Comparison of ENCODE assay signal across 12 mouse cellular contexts in the genomic region with DNA sequence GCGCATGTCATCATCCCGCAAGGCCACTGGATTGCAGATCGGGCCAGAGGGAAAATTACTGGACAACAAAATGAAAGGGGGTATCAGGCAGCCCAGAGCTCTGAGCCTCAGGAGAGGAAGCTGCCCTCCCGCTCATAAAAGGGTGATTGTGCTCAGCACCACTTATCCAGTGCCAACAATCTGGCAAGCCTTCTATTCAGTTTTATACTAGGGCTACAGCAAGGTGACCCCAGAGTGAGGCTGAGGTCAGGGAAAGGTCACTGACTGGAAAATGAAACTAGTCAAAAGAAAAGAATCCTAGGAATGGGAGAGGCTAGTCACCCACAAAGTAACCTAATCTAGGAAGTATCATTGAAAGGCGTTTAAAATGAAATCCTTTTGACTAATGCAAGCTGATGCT.
A peak's percentile ranks its signal among the peaks of the same experiment; 100 is the strongest.
DNase-seq lines count a peak whose midpoint lies in the region; ATAC-seq and TF ChIP-seq lines count a peak whose summit lies in the region.
"Had no signal": no experiment of that assay in that cellular context is flagged by ENCODE, and none has a peak within 500 bp of the region (broad histone marks: within the 10 kb centered on the region; RNA-seq: fewer than 3 reads in every experiment).

No protein-coding gene starts in this region.

- no peak overlapping the region for H3K4me2 ChIP-seq in kidney, embryonic 16.5 days (replicated peaks; ENCODE audit: low read depth, low read length)
- H3K4me2 ChIP-seq: heart, embryonic 11.5 days; liver, embryonic 13.5 days had no signal

- intact Hi-C loops in gastrocnemius, adult 2 months (cut with DNase I), result no loop called here

- no peak overlapping the region for H3K27ac ChIP-seq in kidney, embryonic 16.5 days (ENCODE audit: low read length)
- no peak overlapping the region for H3K27ac ChIP-seq in gastrocnemius, adult 2 months
- H3K27ac ChIP-seq: liver, embryonic 13.5 days had no signal

- H3K9me3 ChIP-seq in kidney, embryonic 16.5 days (ENCODE audit: low read length), result no peaks in the 10 kb centered on the region
- H3K9me3 ChIP-seq: liver, embryonic 13.5 days had no signal

- peak; percentile 10 for DNase-seq in cerebellum, adult 9-11 months
- DNase-seq in cerebellum, adult 9-10 months, result no peak
- peak; percentile 37 to 43 for DNase-seq in right cerebral cortex, postnatal 10 days (ENCODE audit: low spot score in 2 of 2)
- DNase-seq in right cerebral cortex, postnatal 14 days, result no peak
- no peak for DNase-seq in adrenal gland, postnatal 14 days
- DNase-seq in testis, postnatal 10 days (ENCODE audit: low spot score), result no peak
- no peak for DNase-seq in gastrocnemius, adult 2 months
- DNase-seq: liver, embryonic 13.5 days had no signal

- no peak overlapping the region for H3K4me3 ChIP-seq in kidney, embryonic 16.5 days (ENCODE audit: low read length)
- no peak overlapping the region for H3K4me3 ChIP-seq in gastrocnemius, adult 2 months
- H3K4me3 ChIP-seq: erythroblast, embryonic 14.5 days; liver, embryonic 13.5 days; megakaryocyte, embryonic 14.5 days had no signal

- H3K36me3 ChIP-seq in kidney, embryonic 16.5 days (ENCODE audit: insufficient read depth, low read length), result no peaks in the 10 kb centered on the region
- H3K36me3 ChIP-seq: liver, embryonic 13.5 days had no signal

- H3K27me3 ChIP-seq in kidney, embryonic 16.5 days (ENCODE audit: insufficient read depth, low read length), result no peaks in the 10 kb centered on the region
- H3K27me3 ChIP-seq: liver, embryonic 13.5 days; megakaryocyte, embryonic 14.5 days had no signal

- 0 out of 2 replicates have a peak, but pooled peaks cover 4% of the 10 kb centered on the region for H3K4me1 ChIP-seq in kidney, embryonic 16.5 days (ENCODE audit: insufficient read depth, low read length)
- H3K4me1 ChIP-seq: liver, embryonic 13.5 days; megakaryocyte, embryonic 14.5 days had no signal

- peak; percentile 84 for ATAC-seq in kidney, embryonic 16.5 days (ENCODE audit: low FRiP score, low TSS enrichment)

- 36% methylated on average over 5 of the region's 5 CpGs for WGBS in kidney, embryonic 16.5 days

- H3K9ac ChIP-seq in kidney, embryonic 16.5 days (replicated peaks; ENCODE audit: low read length), result no peak overlapping the region
- H3K9ac ChIP-seq: liver, embryonic 13.5 days had no signal

- TF ChIP-seq CTCF in gastrocnemius, adult 2 months (IDR thresholded peaks at IDR 0.05), result no peak

Comparison
In these comparisons a context has a peak if more than half of its experiments do, and no peak if none do; other contexts are left out.
1. DNase-seq: peak in cerebellum, adult 9-11 months (single experiment) and right cerebral cortex, postnatal 10 days (2 of 2); none in cerebellum, adult 9-10 months (single experiment), right cerebral cortex, postnatal 14 days (single experiment), adrenal gland, postnatal 14 days (single experiment), testis, postnatal 10 days (single experiment) and gastrocnemius, adult 2 months (single experiment).